Mouse (Mus musculus) lung, postnatal 0 days (tissue): ENCODE measurements around the gene Chpt1. TPM values are rescaled to one million over a fixed set of nuclear protein-coding genes. Genes with fewer than 3 reads are reported as not detected.
A peak's percentile ranks its signal among the peaks of the same experiment; 100 is the strongest.

Experiments
- ATAC-seq: fragments of 200-750 bp; cut with Nextera tagmentation; 2 replicates; pipeline ENCODE4 v1.8.0; 2017; ENCODE audit warnings: moderate library complexity
- DNase-seq: peaks from one replicate; pipeline ENCODE4 v3.0.0-alpha.2; 2016; ENCODE audit warnings: low spot score
- H3K27ac ChIP-seq: fragments of 300-500 bp; sonication (generic); 2 replicates; pipeline ENCODE4 v1.5.1; 2014; ENCODE audit warnings: antibody characterized with exemption, mild to moderate bottlenecking, low read length, mixed read lengths
- H3K27me3 ChIP-seq: fragments of 300-500 bp; sonication (generic); replicated peaks from 2 replicates; pipeline ENCODE4 v1.6.1; 2014; ENCODE audit warnings: low read length, mixed read lengths; ENCODE audit not compliant: insufficient read depth
- H3K36me3 ChIP-seq: fragments of 300-500 bp; sonication (generic); 2 replicates; pipeline ENCODE4 v1.6.1; 2014; ENCODE audit warnings: low read length, mixed read lengths; ENCODE audit not compliant: insufficient read depth
- H3K4me1 ChIP-seq: fragments of 300-500 bp; sonication (generic); 2 replicates; pipeline ENCODE4 v1.6.1; 2014; ENCODE audit warnings: antibody characterized with exemption, low read depth, low read length, mixed read lengths; ENCODE audit not compliant: insufficient read depth
- H3K4me2 ChIP-seq: fragments of 300-500 bp; sonication (generic); replicated peaks from 2 replicates; pipeline ENCODE4 v1.6.1; 2014; ENCODE audit warnings: low read depth, mild to moderate bottlenecking, low read length, moderate library complexity, mixed read lengths
- H3K4me3 ChIP-seq: fragments of 300-500 bp; sonication (generic); 2 replicates; pipeline ENCODE4 v1.5.1; 2014; ENCODE audit warnings: low read depth, low read length
- H3K9ac ChIP-seq: fragments of 300-500 bp; sonication (generic); replicated peaks from 2 replicates; pipeline ENCODE4 v1.6.1; 2014; ENCODE audit warnings: low read depth, mild to moderate bottlenecking
- H3K9me3 ChIP-seq: fragments of 300-500 bp; sonication (generic); 2 replicates; pipeline ENCODE4 v1.6.1; 2016; ENCODE audit warnings: low read length, mixed read lengths
- CTCF ChIP-seq: IDR thresholded peaks from 2 replicates; pipeline ENCODE4 v1.5.1; 2016; ENCODE audit warnings: antibody characterized with exemption, mild to moderate bottlenecking
- EP300 ChIP-seq: IDR thresholded peaks from 2 replicates; pipeline ENCODE4 v1.6.1; 2016; ENCODE audit warnings: antibody characterized with exemption, mild to moderate bottlenecking, control low read depth
- WGBS: fragments of 180-500 bp; shearing (Covaris S2); extraction: QIAGEN DNeasy Blood & Tissue Kit; methylation state at CpG from one replicate; pipeline ENCODE4 v1.1.7; 2014; 5-methylcytosine and 5-hydroxymethylcytosine counted together
- polyA plus RNA-seq: library from polyadenylated mRNA; unstranded; fragments of >200 nt; fragmentation: Nextera tagmentation; extraction: Ambion mirVana; gene quantifications from 2 replicates; pipeline ENCODE4 v1.2.1, GENCODE M21; 2015

The Chpt1 gene
- polyA plus RNA-seq, 1 experiment from 2014 or later = 125 TPM

- no peak overlapping the region for H3K27ac ChIP-seq
- ATAC-seq = peak; percentile 92
- peak; percentile 89 for DNase-seq
- H3K4me3 ChIP-seq = no peak overlapping the region
- peaks cover 2% of the 10 kb centered on the region; the same call in 1 of the 2 replicates for H3K4me1 ChIP-seq
- H3K9me3 ChIP-seq = no peaks in the 10 kb centered on the region
- 36% methylated on average over 12 of the region's 12 CpGs for WGBS
- H3K9ac ChIP-seq = no peak overlapping the region
- H3K36me3 ChIP-seq = no peaks in the 10 kb centered on the region
- H3K27me3 ChIP-seq = no peaks in the 10 kb centered on the region
- TF ChIP-seq EP300 (peak; percentile 44; the same call in 1 of the 2 replicates), CTCF (no peak)
- no peak overlapping the region for H3K4me2 ChIP-seq
Measured at GRCm38 (mm10) chr10:88510503-88511271, 6.8 kb upstream of the Chpt1 start.

GRCm38 (mm10) chr10:88507691-88508143 lies 3.8 kb upstream of the Chpt1 start:
- H3K4me3 ChIP-seq = no peak overlapping the region
- peak; percentile 52 for DNase-seq
- H3K36me3 ChIP-seq = no peaks in the 10 kb centered on the region
- H3K4me2 ChIP-seq = no peak overlapping the region
- peaks cover 5% of the 10 kb centered on the region; the same call in 1 of the 2 replicates for H3K4me1 ChIP-seq
- 52% methylated on average over 7 of the region's 7 CpGs for WGBS
- TF ChIP-seq EP300 = peak; percentile 61
- TF ChIP-seq CTCF = no peak
- no peaks in the 10 kb centered on the region for H3K27me3 ChIP-seq
- H3K27ac ChIP-seq = no peak overlapping the region
- ATAC-seq = no peak
- H3K9ac ChIP-seq = no peak overlapping the region
- H3K9me3 ChIP-seq = no peaks in the 10 kb centered on the region

GRCm38 (mm10) chr10:88505256-88505655 lies 1.4 kb upstream of the Chpt1 start:
- H3K36me3 ChIP-seq = no peaks in the 10 kb centered on the region
- H3K9ac ChIP-seq = no peak overlapping the region
- no peak for ATAC-seq
- no peak for TF ChIP-seq EP300
- TF ChIP-seq CTCF = no peak
- peaks cover 3% of the 10 kb centered on the region; the same call in 1 of the 2 replicates for H3K4me1 ChIP-seq
- no peaks in the 10 kb centered on the region for H3K9me3 ChIP-seq
- WGBS = 51% methylated on average over 5 of the region's 5 CpGs
- no peak for DNase-seq
- H3K4me3 ChIP-seq = no peak overlapping the region
- H3K4me2 ChIP-seq = no peak overlapping the region
- no peaks in the 10 kb centered on the region for H3K27me3 ChIP-seq
- H3K27ac ChIP-seq = peak overlapping the region; percentile 38; the same call in 1 of the 2 replicates

- Histone ChIP-seq H3K4me2 (peak overlapping the region; percentile 76), H3K9ac (no peak overlapping the region), H3K36me3 (no peaks in the 10 kb centered on the region), H3K27me3 (no peaks in the 10 kb centered on the region), H3K4me1 (peaks cover 2% of the 10 kb centered on the region; the same call in 1 of the 2 replicates), H3K9me3 (no peaks in the 10 kb centered on the region), H3K27ac (peak overlapping the region; percentile 88), H3K4me3 (no peak overlapping the region)
- peak; percentile 56 for ATAC-seq
- TF ChIP-seq CTCF (no peak), EP300 (peak; percentile 78)
- DNase-seq = peak; percentile 95
- 32% methylated on average over 3 of the region's 3 CpGs for WGBS
Measured at GRCm38 (mm10) chr10:88504481-88504880, 608 bp upstream of the Chpt1 start.

DNA sequence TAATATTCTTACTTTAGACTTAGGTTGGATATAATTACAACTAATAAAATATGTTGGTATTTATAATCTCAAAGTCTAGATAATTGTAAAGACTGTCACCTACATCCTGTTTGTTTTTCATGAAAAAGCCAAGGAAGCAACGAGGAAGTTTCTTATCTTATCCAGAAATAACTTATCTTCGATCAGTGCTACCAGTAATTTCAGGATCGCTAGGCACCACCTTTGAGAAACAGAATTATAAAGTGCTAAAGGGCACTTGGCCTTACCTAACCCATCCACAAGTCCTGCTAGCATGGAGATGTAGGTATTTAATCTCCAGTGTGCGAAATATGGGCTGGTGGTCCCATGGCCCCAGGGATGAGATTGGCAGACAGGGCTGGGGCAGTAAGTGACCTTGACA lies 954 bp downstream of the Chpt1 start:
- DNase-seq (no peak), ATAC-seq (no peak)
- Histone ChIP-seq H3K27ac (peak overlapping the region; percentile 88), H3K4me2 (peak overlapping the region; percentile 76), H3K9ac (peak overlapping the region; percentile 69), H3K9me3 (no peaks in the 10 kb centered on the region), H3K4me1 (peaks cover 2% of the 10 kb centered on the region; the same call in 1 of the 2 replicates), H3K4me3 (peak overlapping the region; percentile 90), H3K36me3 (no peaks in the 10 kb centered on the region), H3K27me3 (no peaks in the 10 kb centered on the region)
- WGBS = 21% methylated on average over 4 of the region's 4 CpGs
- TF ChIP-seq CTCF (no peak), EP300 (no peak)

- ATAC-seq = no peak
- Histone ChIP-seq H3K9ac (no peak overlapping the region), H3K36me3 (no peaks in the 10 kb centered on the region), H3K9me3 (no peaks in the 10 kb centered on the region), H3K4me3 (peak overlapping the region; percentile 90), H3K4me2 (peak overlapping the region; percentile 76), H3K27me3 (no peaks in the 10 kb centered on the region), H3K4me1 (peaks cover 2% of the 10 kb centered on the region; the same call in 1 of the 2 replicates), H3K27ac (peak overlapping the region; percentile 88)
- peak; percentile 38 for DNase-seq
- TF ChIP-seq EP300 (no peak), CTCF (no peak)
- WGBS = 50% methylated on average over 13 of the region's 13 CpGs
Measured at GRCm38 (mm10) chr10:88501886-88502765, 1.7 kb downstream of the Chpt1 start.
